Mouse (Mus musculus) lung, postnatal 0 days (tissue): ENCODE measurements at regions not wholly inside any gene's neighbourhood (a gene's known extent, or its start where the extent isn't known, plus 50 kb on each side); places are given as distances from the start of the nearest gene placed in this dataset.

ENCODE experiments used
- CTCF ChIP-seq: IDR thresholded peaks from 2 replicates; pipeline ENCODE4 v1.5.1; 2016; ENCODE audit warnings: antibody characterized with exemption, mild to moderate bottlenecking
- EP300 ChIP-seq: IDR thresholded peaks from 2 replicates; pipeline ENCODE4 v1.6.1; 2016; ENCODE audit warnings: antibody characterized with exemption, mild to moderate bottlenecking, control low read depth

DNA sequence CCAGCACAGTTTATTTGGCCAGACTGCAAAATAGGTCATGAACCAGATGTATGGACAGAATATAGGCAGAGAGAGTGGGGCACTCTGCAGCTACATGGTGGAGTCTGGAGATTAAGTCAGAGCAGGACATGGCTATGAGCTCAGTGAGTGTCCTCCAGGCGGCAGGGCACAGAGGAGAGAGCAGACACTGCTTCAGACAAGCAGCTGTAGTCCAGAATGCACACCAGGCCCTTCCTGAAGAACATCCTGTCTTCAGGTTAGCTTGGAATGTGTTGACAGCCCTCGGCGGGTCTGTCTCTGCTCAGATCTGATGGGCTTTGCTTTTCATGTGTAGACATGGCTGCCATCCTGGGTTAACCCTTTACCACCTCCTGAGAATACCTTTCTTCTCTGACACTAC, 238.6 kb downstream of the Nuak1 start:
- TF ChIP-seq CTCF (no peak), EP300 (no peak)
